Mouse (Mus musculus) brain, embryonic 14.5 days (tissue): ENCODE measurements around the gene Zfp326.
"Not testable (repeated sequence)": the region's sequence is repeated elsewhere in the genome, so short reads cannot be mapped to it uniquely, and the experiment has no call there.

ENCODE experiments used
- CTCF ChIP-seq: fragments of 200-500 bp; IDR thresholded peaks from 2 replicates; pipeline ENCODE4 v1.5.1; 2012; ENCODE audit warnings: inconsistent platforms, mild to moderate bottlenecking, moderate library complexity, borderline replicate concordance; ENCODE audit not compliant: insufficient read depth, insufficient read length; ENCODE audit errors: extremely low read depth
- POLR2A ChIP-seq: fragments of 200-500 bp; IDR thresholded peaks from 2 replicates; pipeline ENCODE4 v1.6.1; 2012; ENCODE audit warnings: mild to moderate bottlenecking, inconsistent platforms, borderline replicate concordance; ENCODE audit not compliant: poor library complexity, insufficient read depth, insufficient read length, severe bottlenecking; ENCODE audit errors: extremely low read depth

GRCm38 (mm10) chr5:105865110-105865628 lies 11.2 kb upstream of the Zfp326 start:
- TF ChIP-seq CTCF, POLR2A: not testable (repeated sequence)
